Mouse (Mus musculus) kidney, adult 2 months (tissue): ENCODE results near the gene Atf6.

Source experiments
- CTCF ChIP-seq: fragments of 200-500 bp; conservative IDR thresholded peaks from 2 replicates; pipeline ENCODE4 v1.5.1; 2011; ENCODE audit warnings: low read depth, mild to moderate bottlenecking, control low read depth, low read length, moderate library complexity, mixed read lengths; ENCODE audit not compliant: insufficient read depth, insufficient read length
- POLR2A ChIP-seq: fragments of 200-500 bp; IDR thresholded peaks from one replicate; pipeline ENCODE4 v1.6.1; 2011; ENCODE audit warnings: low read depth, low read length, control low read depth

DNA sequence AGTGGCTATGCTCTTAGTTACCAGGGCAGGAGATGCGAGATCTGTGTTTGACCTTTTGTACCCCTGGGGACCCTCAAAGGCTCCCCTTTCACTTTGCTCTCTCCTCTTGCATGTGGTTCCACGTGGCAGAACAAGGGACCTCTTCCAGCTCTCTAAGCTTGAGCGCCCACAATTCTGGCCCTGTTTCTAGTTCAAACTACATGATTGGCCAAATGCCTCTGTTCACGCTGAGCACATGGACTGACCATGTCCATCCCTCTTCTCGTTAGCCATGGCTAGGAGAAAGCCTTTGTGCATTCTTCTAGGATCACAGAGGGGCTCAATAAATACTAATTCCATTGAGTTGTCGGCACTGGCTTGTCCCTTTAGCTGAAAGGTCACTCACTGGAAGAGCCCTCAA, 172.2 kb downstream of the Atf6 start:
- no peak for TF ChIP-seq POLR2A
- no peak for TF ChIP-seq CTCF
